Mouse (Mus musculus): ENCODE measurements around the gene Ssh1.
A peak's percentile ranks its signal among the peaks of the same experiment; 100 is the strongest.

The Ssh1 gene

DNA sequence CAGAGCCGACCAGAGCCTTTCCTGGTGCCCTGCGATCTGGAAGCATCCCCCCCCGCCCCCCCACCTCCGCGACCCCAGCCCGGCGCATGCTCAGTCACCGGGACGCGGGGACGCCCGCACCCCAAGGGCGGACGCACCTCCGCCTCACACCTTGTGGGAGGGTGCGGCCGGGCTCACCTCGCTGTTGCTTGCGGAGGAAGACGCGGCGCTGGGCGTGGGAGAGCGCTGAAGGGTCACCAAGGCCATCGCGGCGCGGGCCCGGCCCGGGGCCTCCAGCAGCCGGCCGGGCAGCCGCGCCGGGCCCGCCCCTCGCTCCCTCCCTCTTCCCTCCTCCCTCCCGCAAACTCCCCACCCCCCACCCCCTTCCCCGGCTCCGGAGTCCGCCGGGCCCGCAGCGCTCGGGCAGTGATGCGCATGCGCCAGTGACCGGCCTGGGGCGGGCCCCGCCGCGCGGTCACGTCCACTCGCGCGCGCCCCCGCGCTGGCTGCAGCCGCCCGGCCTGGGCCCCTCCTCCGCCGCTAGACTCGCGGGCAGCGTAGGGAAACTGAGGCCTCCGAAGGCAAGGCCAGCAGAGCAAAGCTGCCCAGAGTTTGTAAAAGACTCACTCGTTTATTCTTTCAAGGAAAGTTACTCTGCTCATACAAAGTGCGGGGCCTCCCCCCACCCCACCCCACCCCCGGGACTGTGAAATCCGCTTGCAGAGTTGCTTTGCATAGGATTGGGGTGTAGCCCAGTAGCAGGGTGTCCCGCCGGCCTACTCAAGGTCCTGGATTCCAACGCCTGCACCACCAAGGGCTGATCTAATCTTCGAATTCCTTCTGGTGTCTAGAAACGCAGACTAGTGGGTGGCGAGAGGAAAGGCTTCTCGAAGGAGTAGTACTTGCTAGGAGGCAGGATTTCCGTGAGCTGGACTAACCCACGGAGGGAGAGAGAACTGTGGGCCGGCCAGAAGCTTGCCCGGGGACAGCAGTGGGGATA, at the start of gene Ssh1:
Gene Ssh1 (minus strand): TSS at position 408 of the 979 bp plus-strand sequence.
- peak; percentile 88 for DNase-seq

GRCm38 (mm10) chr5:114041327-114041930, 47.7 kb upstream of the Ssh1 start:
- peak; percentile 68 for DNase-seq

DNA sequence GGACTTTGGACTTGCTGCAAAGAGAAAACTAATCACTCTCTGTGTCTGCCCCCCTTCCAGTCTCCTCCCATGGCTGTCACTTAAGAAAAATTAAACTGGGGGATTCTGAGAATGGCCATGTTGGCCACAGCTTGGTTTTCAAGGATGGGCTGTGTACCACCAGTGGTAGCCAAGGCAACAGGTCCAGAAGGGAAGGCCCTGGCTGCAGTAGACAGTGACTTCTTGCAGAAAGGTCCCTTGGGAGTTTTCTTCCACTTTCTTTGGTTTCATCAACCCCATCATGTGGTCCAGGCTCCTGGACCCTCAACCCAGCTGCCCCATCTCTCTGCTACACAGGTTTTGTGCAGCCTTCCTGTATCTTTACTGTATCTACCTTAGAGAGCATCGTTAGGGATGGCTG, 47.2 kb upstream of the Ssh1 start:
- DNase-seq = no peak

- DNase-seq = no peak
Measured at GRCm38 (mm10) chr5:114040508-114040907, 46.8 kb upstream of the Ssh1 start.

GRCm38 (mm10) chr5:114035111-114035510, 41.4 kb upstream of the Ssh1 start:
- DNase-seq = no peak

GRCm38 (mm10) chr5:114034393-114034792, 40.7 kb upstream of the Ssh1 start:
- no peak for DNase-seq

DNA sequence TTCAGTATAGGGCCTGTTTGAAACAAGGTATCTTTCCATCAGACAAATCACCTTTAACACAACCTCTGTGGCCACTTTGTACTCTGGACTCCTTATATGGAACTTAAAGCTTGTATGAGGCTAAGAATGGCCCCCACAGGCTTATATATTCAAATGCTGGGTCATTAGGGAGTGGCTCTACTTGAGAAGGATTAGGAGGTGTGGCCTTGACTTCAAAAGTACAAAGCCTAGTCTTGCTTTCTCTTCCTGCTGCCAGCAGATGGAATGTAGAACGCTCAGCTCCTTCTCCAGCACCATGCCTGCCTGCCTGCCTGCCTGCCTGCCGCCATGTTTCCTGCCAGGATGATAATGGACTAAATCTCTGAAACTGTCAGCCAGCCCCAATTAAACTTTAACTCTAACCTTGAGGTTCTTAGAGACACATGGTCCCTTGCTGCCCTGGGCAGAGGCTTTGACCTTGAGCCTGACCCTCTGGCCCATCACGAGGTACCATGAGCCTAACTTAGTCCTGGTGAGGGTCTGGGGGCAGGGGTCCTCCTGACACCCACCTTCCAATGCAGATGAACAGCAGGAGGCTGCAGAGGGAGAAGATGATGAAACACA, 38.6 kb upstream of the Ssh1 start:
- no peak for DNase-seq

- no peak for DNase-seq
Measured at GRCm38 (mm10) chr5:114030652-114031051, 37.0 kb upstream of the Ssh1 start.

GRCm38 (mm10) chr5:114028111-114028510, 34.4 kb upstream of the Ssh1 start:
- DNase-seq = no peak

DNA sequence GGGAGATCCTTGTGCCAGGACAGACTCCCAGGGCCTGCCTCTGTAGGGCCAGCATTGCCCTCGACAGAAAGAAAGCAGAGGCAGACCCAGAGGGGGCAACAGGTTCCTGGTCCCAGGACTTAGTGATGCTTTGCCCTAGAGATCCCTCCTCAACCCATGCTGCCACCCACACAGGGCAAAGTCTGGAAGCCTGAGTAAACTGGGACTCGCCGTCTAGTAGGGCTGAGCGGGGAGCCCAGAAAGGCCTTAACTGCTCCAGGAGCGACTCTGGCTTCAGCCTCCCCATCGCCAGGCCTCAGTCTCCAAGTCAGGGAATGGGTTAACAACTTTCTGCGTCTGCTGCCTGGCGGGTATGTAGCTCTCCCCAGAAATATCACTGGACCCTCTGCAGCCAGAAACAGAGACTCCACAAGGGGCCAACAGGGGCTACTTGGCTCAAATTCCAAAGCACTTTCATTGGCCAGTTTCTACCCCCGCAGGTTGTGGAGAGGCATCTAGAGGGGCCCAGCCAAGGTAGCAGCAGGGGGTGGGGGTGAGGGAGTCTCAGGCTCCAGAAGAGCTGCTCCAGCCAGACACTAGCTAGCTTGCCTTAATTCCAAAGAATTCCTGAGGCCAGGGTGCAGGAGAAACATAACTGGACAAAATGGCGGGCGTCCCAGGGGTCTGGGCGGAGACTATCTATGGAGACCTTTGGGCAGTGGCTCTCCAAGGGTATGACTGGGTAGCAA, 33.7 kb upstream of the Ssh1 start:
- DNase-seq = no peak

GRCm38 (mm10) chr5:114024885-114025284, 31.2 kb upstream of the Ssh1 start:
- DNase-seq = no peak

GRCm38 (mm10) chr5:114024390-114024789, 30.7 kb upstream of the Ssh1 start:
- DNase-seq = no peak

GRCm38 (mm10) chr5:114015121-114015520, 21.4 kb upstream of the Ssh1 start:
- DNase-seq = no peak

DNA sequence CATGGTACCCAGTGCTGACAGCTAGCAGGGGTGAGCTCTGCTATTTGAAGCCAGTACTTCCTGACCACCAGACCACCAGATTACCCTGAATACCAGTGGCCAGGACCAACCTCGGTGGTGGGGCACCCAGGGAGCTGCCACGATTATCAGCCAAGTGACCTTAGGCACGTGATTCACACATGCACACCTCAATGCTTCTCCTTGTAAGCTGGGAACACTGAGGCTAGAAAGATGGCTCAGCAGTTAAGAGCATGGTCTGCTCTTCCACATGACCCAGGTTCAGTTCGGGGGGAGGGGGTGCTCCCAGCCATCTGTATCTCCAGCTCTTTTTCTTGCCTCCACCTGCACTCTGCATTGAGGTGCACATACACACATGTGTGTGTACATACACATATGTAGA, 15.4 kb upstream of the Ssh1 start:
- no peak for DNase-seq

GRCm38 (mm10) chr5:114007753-114008453, 14.2 kb upstream of the Ssh1 start:
- no peak for DNase-seq

- no peak for DNase-seq
Measured at GRCm38 (mm10) chr5:114006974-114007373, 13.3 kb upstream of the Ssh1 start.

- DNase-seq = no peak
Measured at GRCm38 (mm10) chr5:114005100-114005499, 11.4 kb upstream of the Ssh1 start.

GRCm38 (mm10) chr5:114004573-114004972, 10.9 kb upstream of the Ssh1 start:
- no peak for DNase-seq

- no peak for DNase-seq
Measured at GRCm38 (mm10) chr5:114003542-114003941, 9.8 kb upstream of the Ssh1 start, which contains the start of gene Dao. Gene Dao (plus strand): TSS chr5:114003703.

DNA sequence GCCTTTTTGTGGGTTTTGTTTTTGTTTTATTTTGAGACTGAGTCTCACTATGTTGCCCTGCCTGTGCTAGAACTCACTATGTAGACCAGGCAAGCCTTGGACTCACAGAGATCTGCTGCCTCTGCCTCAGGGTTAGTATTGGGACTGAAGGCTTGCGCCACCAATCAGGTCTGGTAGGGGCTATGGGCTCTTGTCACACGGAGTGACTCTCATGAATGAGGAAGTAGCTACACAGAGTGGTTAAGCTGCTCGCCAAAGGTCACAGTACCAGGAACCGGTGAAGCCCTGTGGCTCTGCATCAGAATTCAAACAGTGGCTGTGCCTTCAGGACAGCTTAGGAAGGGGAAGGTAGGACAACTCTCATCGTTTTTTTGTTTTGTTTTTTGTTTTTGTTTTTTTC, 5.7 kb upstream of the Ssh1 start:
- peak; percentile 79 for DNase-seq

DNA sequence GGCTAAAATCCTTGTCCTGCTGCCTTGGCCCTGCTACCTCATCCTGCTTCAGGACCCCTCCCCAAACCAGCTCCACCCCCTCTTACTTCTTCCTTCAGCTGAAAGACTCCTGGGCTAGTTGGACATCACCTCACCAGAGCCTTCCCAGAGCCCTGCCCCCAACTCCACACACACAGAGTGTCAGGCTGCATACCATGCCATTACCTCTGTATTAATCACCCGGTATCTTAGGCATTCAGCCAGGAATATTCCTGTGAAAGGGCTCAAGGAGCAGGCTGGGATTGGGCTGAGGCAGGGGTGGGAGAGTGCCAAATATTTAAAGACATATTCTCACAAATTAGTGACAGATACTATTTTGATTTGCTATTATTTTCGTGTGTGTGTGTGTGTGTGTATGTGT, 2.8 kb upstream of the Ssh1 start:
- peak; percentile 31 for DNase-seq

DNA sequence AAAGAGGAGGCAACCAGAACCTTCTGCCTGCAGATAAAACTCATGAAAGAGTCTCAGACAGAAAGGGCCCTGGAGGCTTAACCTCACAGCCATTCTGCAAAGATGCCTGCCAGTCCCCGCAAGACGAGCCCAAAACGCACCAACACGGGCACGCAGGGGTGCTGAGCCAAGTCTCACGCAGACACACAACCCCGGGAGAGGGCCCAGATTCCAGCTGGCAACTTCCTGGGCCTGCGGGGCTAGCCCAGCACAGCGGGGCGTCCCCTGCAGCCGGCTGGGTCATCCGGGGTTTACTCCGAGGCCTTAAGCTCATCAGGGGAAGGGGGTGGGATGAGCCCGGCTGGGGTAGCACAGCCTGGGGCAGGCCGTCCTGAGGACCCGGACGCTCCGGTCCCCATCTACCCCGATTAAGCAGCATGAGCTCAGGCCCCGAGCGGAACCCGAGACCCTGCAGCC, 635 bp downstream of the Ssh1 start:
- peak; percentile 44 for DNase-seq

Measured in lung, postnatal 36 days (tissue).